Mouse (Mus musculus) lung, embryonic 14.5 days (tissue): ENCODE measurements at regions not wholly inside any gene's neighbourhood (a gene's known extent, or its start where the extent isn't known, plus 50 kb on each side); places are given as distances from the start of the nearest gene placed in this dataset.

Experiments used
- ATAC-seq: fragments of 200-750 bp; cut with Nextera tagmentation; 2 replicates; pipeline ENCODE4 v1.8.0; 2017; ENCODE audit warnings: mild to moderate bottlenecking, moderate TSS enrichment, moderate library complexity; ENCODE audit not compliant: insufficient read depth
- DNase-seq: peaks from one replicate; pipeline ENCODE4 v3.0.0-alpha.2; 2015
- H3K27ac ChIP-seq: fragments of 300-500 bp; sonication (generic); 2 replicates; pipeline ENCODE4 v1.5.1; 2014; ENCODE audit warnings: low read depth, mild to moderate bottlenecking, moderate library complexity
- H3K27me3 ChIP-seq: fragments of 300-500 bp; sonication (generic); 2 replicates; pipeline ENCODE4 v1.6.1; 2014; ENCODE audit warnings: low read length, control low read depth; ENCODE audit not compliant: insufficient read depth
- H3K36me3 ChIP-seq: fragments of 300-500 bp; sonication (generic); 2 replicates; pipeline ENCODE4 v1.6.1; 2014; ENCODE audit warnings: control low read depth; ENCODE audit not compliant: insufficient read depth
- H3K4me1 ChIP-seq: fragments of 300-500 bp; sonication (generic); 2 replicates; pipeline ENCODE4 v1.6.1; 2014; ENCODE audit warnings: antibody characterized with exemption, control low read depth; ENCODE audit not compliant: insufficient read depth
- H3K4me2 ChIP-seq: fragments of 300-500 bp; sonication (generic); 2 replicates; pipeline ENCODE4 v1.6.1; 2014; ENCODE audit warnings: mild to moderate bottlenecking
- H3K4me3 ChIP-seq: fragments of 300-500 bp; sonication (generic); 2 replicates; pipeline ENCODE4 v1.5.1; 2014; ENCODE audit warnings: low read depth, low read length
- H3K9ac ChIP-seq: fragments of 300-500 bp; sonication (generic); 2 replicates; pipeline ENCODE4 v1.6.1; 2014
- H3K9me3 ChIP-seq: fragments of 300-500 bp; sonication (generic); 2 replicates; pipeline ENCODE4 v1.6.1; 2016; ENCODE audit warnings: low read depth, low read length, control low read depth
- CTCF ChIP-seq: IDR thresholded peaks from 2 replicates; pipeline ENCODE4 v1.5.1; 2016; ENCODE audit warnings: antibody characterized with exemption, low read depth
- WGBS: fragments of 180-500 bp; shearing (Covaris S2); extraction: QIAGEN DNeasy Blood & Tissue Kit; methylation state at CpG from one replicate; pipeline ENCODE4 v1.1.7; 2014; 5-methylcytosine and 5-hydroxymethylcytosine counted together

GRCm38 (mm10) chr2:79186878-79187277 lies 68.3 kb upstream of the Itga4 start:
- Histone ChIP-seq H3K36me3 (no peaks in the 10 kb centered on the region), H3K9ac (no peak overlapping the region), H3K27me3 (no peaks in the 10 kb centered on the region), H3K4me1 (no peaks in the 10 kb centered on the region), H3K4me2 (no peak overlapping the region), H3K4me3 (no peak overlapping the region), H3K9me3 (no peaks in the 10 kb centered on the region), H3K27ac (no peak overlapping the region)
- no peak for DNase-seq
- 90% methylated on average over 7 of the region's 7 CpGs for WGBS
- ATAC-seq, result no peak
- TF ChIP-seq CTCF, result no peak

- DNase-seq, result no peak
- no peak for TF ChIP-seq CTCF
- ATAC-seq, result no peak
- Histone ChIP-seq H3K27ac (no peak overlapping the region), H3K4me2 (no peak overlapping the region), H3K9ac (no peak overlapping the region), H3K4me3 (no peak overlapping the region), H3K36me3 (no peaks in the 10 kb centered on the region), H3K9me3 (no peaks in the 10 kb centered on the region), H3K27me3 (no peaks in the 10 kb centered on the region), H3K4me1 (no peaks in the 10 kb centered on the region)
- 88% methylated on average over 6 of the region's 6 CpGs for WGBS
These were observed 66.6 kb upstream of the Itga4 start for GRCm38 (mm10) chr2:79188511-79189193.

GRCm38 (mm10) chr2:79193851-79194250 lies 61.4 kb upstream of the Itga4 start:
- no peak for TF ChIP-seq CTCF
- DNase-seq, result no peak
- H3K9ac ChIP-seq, result no peak overlapping the region
- H3K36me3 ChIP-seq, result no peaks in the 10 kb centered on the region
- H3K4me1 ChIP-seq, result no peaks in the 10 kb centered on the region
- H3K4me2 ChIP-seq, result no peak overlapping the region
- H3K27ac ChIP-seq, result no peak overlapping the region
- ATAC-seq, result no peak
- H3K27me3 ChIP-seq, result no peaks in the 10 kb centered on the region
- H3K9me3 ChIP-seq, result no peaks in the 10 kb centered on the region
- H3K4me3 ChIP-seq, result no peak overlapping the region
- WGBS, result 70% methylated on average over 1 of the region's 1 CpGs

GRCm38 (mm10) chr2:79201677-79202076 lies 53.5 kb upstream of the Itga4 start:
- ATAC-seq, result no peak
- Histone ChIP-seq H3K27ac (no peak overlapping the region), H3K9me3 (no peaks in the 10 kb centered on the region), H3K27me3 (no peaks in the 10 kb centered on the region), H3K36me3 (no peaks in the 10 kb centered on the region), H3K4me3 (no peak overlapping the region), H3K9ac (no peak overlapping the region), H3K4me1 (no peaks in the 10 kb centered on the region), H3K4me2 (no peak overlapping the region)
- no peak for TF ChIP-seq CTCF
- 53% methylated on average over 6 of the region's 6 CpGs for WGBS
- DNase-seq, result no peak
